Mouse (Mus musculus): Measurements from ENCODE around the gene Emc6. TPM values are rescaled to one million over a fixed set of nuclear protein-coding genes. Genes with fewer than 3 reads are reported as not detected.
A peak's percentile ranks its signal among the peaks of the same experiment; 100 is the strongest.

Gene Emc6
- 10 to 100 TPM; 44.6 to 47.5 TPM for total RNA-seq (2021)
- long read RNA-seq, experiment 1, transcript Emc6-201 (2 exons, 1,332 nt): major isoform, 54 of 57 reads
- long read RNA-seq, experiment 1, partial matches to known transcripts: 0 of 57 reads
- long read RNA-seq, experiment 1, other reads (novel, unspliced or antisense): 2 of 57 reads
- long read RNA-seq, experiment 2, transcript Emc6-201 (2 exons, 1,332 nt): major isoform, 56 of 59 reads
- long read RNA-seq, experiment 2, partial matches to known transcripts: 0 of 59 reads
- long read RNA-seq, experiment 2, other reads (novel, unspliced or antisense): 2 of 59 reads

DNA sequence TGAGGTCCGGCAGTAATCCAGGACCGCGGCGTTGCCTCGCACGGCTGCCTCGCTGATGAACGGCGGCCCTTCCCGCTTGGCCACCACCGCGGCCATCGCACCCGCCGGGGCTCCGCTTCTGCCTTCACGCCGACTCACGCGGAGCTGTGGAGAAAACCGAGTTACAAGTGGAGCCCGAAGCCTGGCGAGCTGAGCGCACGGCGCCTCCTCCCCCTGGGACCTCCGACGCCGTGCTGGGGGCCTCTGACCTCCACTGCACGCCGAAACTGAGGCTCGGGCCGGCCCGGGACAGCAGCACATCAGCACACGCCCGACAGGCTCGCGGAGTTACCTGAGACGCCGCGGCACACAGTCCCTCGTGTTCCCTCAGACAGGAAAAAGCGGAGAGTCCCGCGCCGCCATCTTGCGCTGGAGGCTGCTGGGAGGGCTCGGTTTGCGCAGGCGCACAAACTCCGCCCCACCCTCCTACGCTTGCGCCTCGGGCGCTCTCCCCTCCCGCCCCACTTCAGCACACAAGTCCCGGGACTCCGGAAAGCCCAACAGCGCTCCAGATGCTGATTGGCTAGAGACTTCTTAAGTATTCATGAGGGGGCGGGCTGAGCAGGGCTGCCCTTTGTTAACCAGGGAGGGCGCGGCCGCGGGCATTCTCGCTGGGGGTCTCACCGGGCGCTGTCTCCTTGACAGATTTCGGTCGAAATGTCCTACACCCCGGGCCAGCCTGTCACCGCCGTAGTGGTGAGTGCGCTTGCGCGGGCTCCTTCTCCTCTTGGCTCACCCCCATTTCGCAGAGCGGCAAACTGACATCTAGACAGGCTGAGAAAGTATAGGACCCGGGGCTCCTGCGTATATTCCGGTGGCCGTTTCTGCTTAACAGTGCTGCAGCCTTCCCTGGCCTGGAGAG, at the start of gene Emc6, which contains the start of gene Tax1bp3:
Emc6 (minus strand) TSS at position 430 of the 901 bp plus-strand sequence.
Tax1bp3 (plus strand) TSS at position 476 of the 901 bp plus-strand sequence.
- Histone ChIP-seq H3K4me3 (peak within 1 kb of the TSS; percentile 89), H3K27ac (peak within 1 kb of the TSS; percentile 90)
- 0 out of 2 replicates have a peak, but pooled peaks have one; percentile 1 for TF ChIP-seq CTCF (conservative IDR thresholded peaks at IDR 0.05)
- peak; percentile 95 to 96 for DNase-seq (ENCODE audit: low spot score in 2 of 2)

DNA sequence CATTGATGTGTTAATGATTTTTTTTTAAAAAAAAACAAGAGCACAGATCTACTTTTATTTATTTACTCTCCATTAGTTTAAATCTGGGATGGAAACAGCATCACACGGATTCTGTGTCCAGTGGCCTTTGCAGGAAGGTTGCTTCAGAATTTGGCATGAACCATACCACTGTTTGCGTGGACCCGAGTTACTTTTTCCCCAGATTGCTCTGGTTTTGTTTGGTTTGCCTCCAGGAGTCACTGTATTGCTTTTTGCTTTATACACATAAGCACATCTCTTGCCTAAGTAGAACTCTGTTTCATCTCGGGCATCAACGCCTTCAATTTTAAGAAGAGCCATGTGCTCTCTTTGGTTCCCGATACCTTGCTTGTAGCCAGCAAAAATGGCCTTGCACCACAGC, 49.0 kb upstream of the Emc6 start:
- no peak overlapping the region for H3K4me3 ChIP-seq
- DNase-seq (ENCODE audit: low spot score in 2 of 2): no peak
- no peak for TF ChIP-seq CTCF (conservative IDR thresholded peaks at IDR 0.05)

DNA sequence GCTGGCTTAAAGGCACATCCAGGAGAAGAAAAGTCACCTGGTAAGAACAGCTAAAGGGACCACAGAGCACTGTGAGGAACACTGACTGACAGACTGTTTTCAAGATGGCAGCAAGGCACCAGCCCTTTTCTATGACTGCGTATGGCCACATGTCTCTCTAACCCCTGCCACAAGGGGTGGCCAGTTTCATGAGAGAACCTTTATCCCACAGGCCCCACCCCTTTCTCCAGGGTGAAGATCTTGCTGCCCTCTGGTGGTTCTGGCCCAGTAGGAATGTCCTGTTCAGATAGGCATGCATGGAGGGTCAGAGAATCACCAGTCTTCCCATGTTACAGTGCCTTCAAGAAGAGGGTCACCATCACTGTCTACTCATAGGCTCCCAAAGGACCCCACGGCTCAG, 47.1 kb upstream of the Emc6 start:
- no peak overlapping the region for H3K4me3 ChIP-seq
- no peak overlapping the region for H3K27ac ChIP-seq
- no peak for DNase-seq (ENCODE audit: low spot score in 2 of 2)
- peak; percentile 63 for TF ChIP-seq CTCF (conservative IDR thresholded peaks at IDR 0.05)

More for the DNA sequence above, 49.0 kb upstream of the Emc6 start:
- no peak overlapping the region for H3K27ac ChIP-seq

DNA sequence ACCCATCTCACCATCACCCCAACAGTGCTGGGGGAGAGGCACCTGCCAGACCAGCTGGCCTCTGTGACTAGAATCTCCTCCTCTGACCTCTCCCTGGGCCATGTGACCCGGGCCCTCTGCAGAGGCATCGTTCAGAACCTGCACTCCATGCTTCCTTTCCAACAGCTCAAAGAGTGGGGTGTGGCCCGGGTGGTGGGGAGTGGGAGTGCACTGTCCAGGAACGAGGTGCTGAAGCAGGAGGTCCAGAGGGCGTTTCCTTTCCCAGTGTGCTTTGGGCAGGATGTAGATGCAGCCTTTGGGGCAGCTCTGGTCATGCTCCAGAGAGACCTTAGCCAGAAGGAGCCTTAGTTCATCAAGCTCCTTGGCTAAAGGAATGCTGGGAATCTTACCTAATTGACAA, 46.0 kb upstream of the Emc6 start:
- no peak for TF ChIP-seq CTCF (conservative IDR thresholded peaks at IDR 0.05)
- Histone ChIP-seq H3K27ac (no peak overlapping the region), H3K4me3 (no peak overlapping the region)
- DNase-seq (ENCODE audit: low spot score in 2 of 2): no peak

DNA sequence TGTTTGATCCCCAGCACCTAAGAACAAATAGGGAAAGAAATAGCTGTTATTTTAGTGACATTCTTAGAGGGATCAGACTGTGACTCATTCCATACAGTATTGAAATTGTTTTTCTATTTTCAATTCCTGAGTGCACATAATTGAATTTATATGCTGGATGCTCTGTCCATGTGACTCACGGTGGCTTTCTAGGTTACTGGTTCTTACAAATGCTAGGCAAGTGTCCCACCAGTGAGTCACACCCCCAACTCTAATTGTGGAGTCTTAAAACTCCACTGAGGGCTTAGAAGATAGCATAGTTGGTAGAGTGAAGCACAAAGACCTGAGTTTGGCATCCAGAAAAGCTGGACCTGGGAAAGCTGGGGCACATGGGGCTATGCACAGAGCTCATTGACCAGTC, 43.8 kb upstream of the Emc6 start:
- DNase-seq (ENCODE audit: low spot score in 2 of 2): no peak
- no peak overlapping the region for H3K27ac ChIP-seq
- TF ChIP-seq CTCF (conservative IDR thresholded peaks at IDR 0.05): no peak
- H3K4me3 ChIP-seq: no peak overlapping the region

DNA sequence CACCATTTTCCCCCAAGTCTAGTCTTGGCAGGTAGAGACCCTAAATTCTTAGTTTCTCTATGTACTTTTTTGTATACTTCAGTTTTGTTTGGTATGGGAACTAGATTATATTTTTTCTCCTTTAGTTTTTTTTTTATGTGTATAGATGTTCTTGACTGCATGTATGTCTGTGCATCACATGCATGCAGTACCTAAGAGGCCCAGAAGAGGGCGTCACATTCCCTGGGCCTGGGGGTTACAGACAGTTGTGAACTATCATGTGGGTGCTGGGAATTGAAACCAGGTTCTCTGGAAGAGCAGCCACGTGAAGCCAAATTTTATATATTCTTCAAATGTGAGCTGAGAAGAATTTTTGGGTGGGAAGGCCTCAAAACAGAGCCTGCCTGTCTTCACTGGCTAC, 42.8 kb upstream of the Emc6 start:
- Histone ChIP-seq H3K27ac (no peak overlapping the region), H3K4me3 (no peak overlapping the region)
- DNase-seq (ENCODE audit: low spot score in 2 of 2): no peak
- TF ChIP-seq CTCF (conservative IDR thresholded peaks at IDR 0.05): peak; percentile 55

DNA sequence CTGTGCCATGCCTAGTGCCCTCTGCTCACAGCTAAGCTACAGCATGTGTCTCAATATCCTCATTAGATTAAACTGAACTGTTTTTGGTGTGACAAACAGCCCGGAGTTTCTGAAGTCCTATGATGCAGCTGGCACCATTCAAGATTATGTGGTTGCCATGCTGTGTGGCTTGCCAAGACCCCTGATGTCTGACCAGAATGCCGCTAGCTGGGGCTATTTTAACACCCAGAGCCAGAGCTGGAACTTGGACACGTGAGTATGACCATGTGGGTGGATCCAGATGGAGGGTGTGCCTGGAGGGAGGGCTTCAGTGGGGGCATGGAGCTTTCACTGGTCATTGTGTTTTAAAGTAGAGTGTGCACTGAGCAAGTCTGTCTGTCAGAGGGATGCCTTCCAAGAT, 37.1 kb upstream of the Emc6 start:
- Histone ChIP-seq H3K4me3 (no peak overlapping the region), H3K27ac (no peak overlapping the region)
- no peak for DNase-seq (ENCODE audit: low spot score in 2 of 2)
- TF ChIP-seq CTCF (conservative IDR thresholded peaks at IDR 0.05): no peak

DNA sequence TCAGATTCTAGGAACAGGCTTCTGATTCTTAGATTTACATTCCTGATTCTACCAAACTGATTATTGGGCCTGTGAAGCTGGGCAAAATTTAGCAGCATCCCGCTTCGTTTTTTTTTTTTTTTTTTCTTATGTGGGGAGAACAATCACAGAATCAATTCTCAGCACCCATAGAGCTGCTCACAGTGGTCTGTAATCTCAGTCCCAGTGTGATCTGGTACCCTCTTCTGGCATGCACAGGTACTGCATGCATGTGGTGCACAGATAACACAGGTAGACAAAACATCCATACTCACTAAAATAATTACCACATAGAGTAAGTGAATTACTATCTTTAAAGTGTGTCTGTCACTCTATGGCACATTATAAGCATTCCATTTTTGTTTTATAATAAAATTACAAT, 30.8 kb upstream of the Emc6 start:
- H3K4me3 ChIP-seq: no peak overlapping the region
- no peak for DNase-seq (ENCODE audit: low spot score in 2 of 2)
- no peak overlapping the region for H3K27ac ChIP-seq
- peak; percentile 57 for TF ChIP-seq CTCF (conservative IDR thresholded peaks at IDR 0.05)

DNA sequence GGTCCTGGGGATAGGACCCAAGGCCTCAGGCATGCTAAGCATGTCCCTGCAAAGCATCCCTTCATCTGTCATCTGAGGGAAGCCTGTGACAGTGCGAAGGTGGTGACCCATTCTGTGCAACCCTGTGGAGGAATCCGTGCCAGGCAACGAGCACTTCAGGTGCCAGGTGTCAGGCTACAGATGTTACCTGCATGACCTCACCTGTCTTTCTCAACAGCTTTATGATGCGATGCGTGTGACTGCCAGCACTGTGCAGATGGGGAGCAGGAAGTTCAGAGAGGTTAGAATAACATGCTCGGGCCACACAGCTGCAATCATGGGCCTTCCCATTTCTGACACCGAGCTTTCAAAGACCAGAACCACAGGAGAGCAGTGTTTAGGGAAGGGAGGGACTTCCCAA, 28.4 kb upstream of the Emc6 start:
- no peak for DNase-seq (ENCODE audit: low spot score in 2 of 2)
- Histone ChIP-seq H3K27ac (no peak overlapping the region), H3K4me3 (no peak overlapping the region)
- no peak for TF ChIP-seq CTCF (conservative IDR thresholded peaks at IDR 0.05)

DNA sequence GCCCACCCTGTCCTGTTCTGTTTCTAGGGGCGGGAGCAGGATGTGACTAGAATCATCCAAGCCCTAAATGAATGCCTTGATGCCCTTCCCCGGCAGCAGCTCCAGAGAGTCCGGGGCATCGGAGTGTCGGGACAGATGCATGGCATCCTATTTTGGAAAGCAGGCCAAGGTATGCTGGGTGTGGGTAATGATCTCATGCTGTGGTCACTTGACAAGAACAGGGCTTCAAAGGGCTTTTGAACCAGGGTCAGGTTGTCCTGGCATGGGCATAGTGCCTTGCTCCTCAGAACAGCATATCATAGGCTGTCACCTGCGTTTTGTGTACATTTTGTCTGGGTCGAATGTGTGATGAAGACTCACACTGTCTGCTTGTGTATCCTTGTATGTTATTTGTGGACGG, 27.1 kb upstream of the Emc6 start:
- Histone ChIP-seq H3K27ac (no peak overlapping the region), H3K4me3 (no peak overlapping the region)
- DNase-seq (ENCODE audit: low spot score in 2 of 2): no peak
- TF ChIP-seq CTCF (conservative IDR thresholded peaks at IDR 0.05): no peak

DNA sequence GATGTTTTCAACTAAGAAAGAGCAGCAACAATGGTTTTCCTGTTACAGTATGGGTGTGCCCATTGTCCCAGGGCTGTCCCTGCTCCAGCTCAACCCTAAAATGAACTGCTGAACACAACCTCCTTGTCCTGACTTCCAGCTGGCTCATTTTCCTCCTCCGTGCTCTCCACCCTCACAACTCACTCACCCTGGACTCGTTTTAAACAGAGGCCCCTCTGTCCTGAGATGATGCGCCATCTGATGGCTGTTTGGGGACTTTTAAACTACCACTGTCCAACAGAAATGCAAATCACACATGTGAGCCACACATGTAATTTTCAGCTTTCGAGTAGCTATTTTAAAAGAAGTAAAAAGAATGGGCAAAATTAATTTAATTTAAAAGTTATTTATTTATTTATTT, 24.8 kb upstream of the Emc6 start:
- no peak for DNase-seq (ENCODE audit: low spot score in 2 of 2)
- Histone ChIP-seq H3K27ac (no peak overlapping the region), H3K4me3 (no peak overlapping the region)
- peak; percentile 55 for TF ChIP-seq CTCF (conservative IDR thresholded peaks at IDR 0.05)

DNA sequence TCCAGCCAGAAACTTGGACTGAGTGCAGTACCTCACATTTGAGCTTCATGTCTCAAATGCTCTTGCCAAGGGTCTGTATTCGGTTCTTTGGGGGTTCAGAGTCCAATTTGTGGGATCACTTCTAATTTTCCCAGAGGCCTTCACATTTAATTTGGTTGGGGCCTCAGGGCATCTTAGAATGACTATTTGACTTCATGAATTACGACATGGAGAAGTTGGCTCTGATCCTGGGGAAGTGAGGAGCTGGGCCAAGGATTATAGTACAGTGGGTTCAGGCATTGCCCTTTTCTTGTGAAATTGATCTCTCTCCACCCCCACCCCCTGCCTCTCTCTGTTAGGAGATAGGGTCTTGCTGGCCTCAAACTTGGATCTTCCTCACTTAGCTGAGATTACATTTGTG, 24.2 kb upstream of the Emc6 start:
- Histone ChIP-seq H3K4me3 (no peak overlapping the region), H3K27ac (no peak overlapping the region)
- DNase-seq (ENCODE audit: low spot score in 2 of 2): no peak
- TF ChIP-seq CTCF (conservative IDR thresholded peaks at IDR 0.05): no peak

DNA sequence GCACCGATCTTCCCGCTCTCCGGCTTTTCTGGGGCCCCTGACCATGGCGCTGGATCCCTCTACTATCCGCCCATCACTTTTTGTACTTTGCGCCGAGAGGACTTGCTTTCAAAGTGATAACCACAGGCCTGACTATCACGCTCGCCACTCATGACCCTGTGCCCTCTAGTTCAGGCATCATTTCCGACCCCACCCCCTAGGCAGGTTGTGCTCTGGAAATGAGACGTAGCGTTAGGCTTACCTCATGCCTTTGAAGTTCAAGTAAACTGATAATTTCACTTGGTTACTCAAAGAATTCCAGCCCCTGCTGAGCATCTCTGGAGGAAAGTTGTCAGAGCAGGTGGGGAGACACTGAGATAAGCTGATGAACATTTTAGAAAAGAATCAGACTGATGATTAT, 23.0 kb upstream of the Emc6 start:
- peak overlapping the region; percentile 94 for H3K4me3 ChIP-seq
- no peak for DNase-seq (ENCODE audit: low spot score in 2 of 2)
- H3K27ac ChIP-seq: peak overlapping the region; percentile 97; the same call in 1 of the 2 replicates
- no peak for TF ChIP-seq CTCF (conservative IDR thresholded peaks at IDR 0.05)
